Mouse (Mus musculus) intestine, embryonic 14.5 days (tissue): ENCODE results near the gene Aym1. TPM values are rescaled to one million over a fixed set of nuclear protein-coding genes. Genes with fewer than 3 reads are reported as not detected.

Experiments used
- ATAC-seq: fragments of 200-750 bp; cut with Nextera tagmentation; replicated peaks from 2 replicates; pipeline ENCODE4 v1.8.0; 2017; ENCODE audit warnings: low read depth, moderate number of reproducible peaks, moderate TSS enrichment, moderate library complexity; ENCODE audit not compliant: low FRiP score, low TSS enrichment
- DNase-seq: peaks from one replicate; pipeline ENCODE4 v3.0.0-alpha.2; 2018; ENCODE audit warnings: low spot score
- H3K27ac ChIP-seq: fragments of 300-500 bp; sonication (generic); 2 replicates; pipeline ENCODE4 v1.5.1; 2014; ENCODE audit warnings: low read depth, mild to moderate bottlenecking, control low read depth
- H3K27me3 ChIP-seq: fragments of 300-500 bp; sonication (generic); replicated peaks from 2 replicates; pipeline ENCODE4 v1.6.1; 2014; ENCODE audit warnings: low read length, control low read depth; ENCODE audit not compliant: control insufficient read depth, insufficient read depth
- H3K36me3 ChIP-seq: fragments of 300-500 bp; sonication (generic); 2 replicates; pipeline ENCODE4 v1.6.1; 2014; ENCODE audit warnings: low read length, control low read depth; ENCODE audit not compliant: control insufficient read depth, insufficient read depth
- H3K4me1 ChIP-seq: fragments of 300-500 bp; sonication (generic); replicated peaks from 2 replicates; pipeline ENCODE4 v1.6.1; 2014; ENCODE audit warnings: low read length, control low read depth, mixed read lengths; ENCODE audit not compliant: control insufficient read depth, insufficient read depth
- H3K4me2 ChIP-seq: fragments of 300-500 bp; sonication (generic); 2 replicates; pipeline ENCODE4 v1.6.1; 2014; ENCODE audit warnings: low read length
- H3K4me3 ChIP-seq: fragments of 300-500 bp; sonication (generic); 2 replicates; pipeline ENCODE4 v1.5.1; 2014; ENCODE audit warnings: low read depth, low read length, control low read depth, mixed read lengths
- H3K9ac ChIP-seq: fragments of 300-500 bp; sonication (generic); 2 replicates; pipeline ENCODE4 v1.6.1; 2014; ENCODE audit warnings: mild to moderate bottlenecking, low read length
- H3K9me3 ChIP-seq: fragments of 300-500 bp; sonication (generic); 2 replicates; pipeline ENCODE4 v1.6.1; 2016; ENCODE audit warnings: low read length, control low read depth; ENCODE audit not compliant: control insufficient read depth
- WGBS: fragments of 180-500 bp; shearing (Covaris S2); extraction: QIAGEN DNeasy Blood & Tissue Kit; methylation state at CpG from one replicate; pipeline ENCODE4 v1.1.7; 2014; 5-methylcytosine and 5-hydroxymethylcytosine counted together
- polyA plus RNA-seq: library from polyadenylated mRNA; unstranded; fragments of >200 nt; fragmentation: Nextera tagmentation; extraction: Ambion mirVana; gene quantifications from 2 replicates; pipeline ENCODE4 v1.2.1, GENCODE M21; 2014

The Aym1 gene
- not detected in 2 replicates for polyA plus RNA-seq

DNA sequence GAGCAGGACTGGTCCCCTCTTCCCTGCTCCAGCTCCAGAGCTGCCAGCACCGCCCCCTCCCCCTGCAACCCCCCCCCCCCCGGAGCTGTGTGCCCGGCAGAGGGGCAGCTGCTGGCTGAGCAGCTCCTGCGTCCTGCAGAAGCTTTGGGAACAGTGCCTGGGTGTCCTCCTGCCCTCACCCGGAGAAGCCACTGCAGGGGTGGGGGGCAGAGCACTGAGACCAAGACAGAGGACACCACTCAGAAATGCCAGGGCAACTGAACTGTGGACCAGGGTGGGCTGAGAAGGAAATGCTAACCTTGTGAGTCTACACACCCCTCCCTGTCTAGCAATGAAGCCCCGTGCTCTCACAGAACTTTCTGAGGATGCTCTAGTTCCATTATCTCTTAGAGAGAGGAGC, at the start of gene Aym1:
Aym1 (plus strand) TSS at position 109 of the 400 bp plus-strand sequence.
- H3K27ac ChIP-seq, result no peak within 1 kb of the TSS
- DNase-seq, result no peak
- peaks cover 3% of the 10 kb centered on the region; the same call in 1 of the 2 replicates for H3K4me1 ChIP-seq
- no peak within 1 kb of the TSS for H3K4me3 ChIP-seq
- H3K4me2 ChIP-seq, result no peak within 1 kb of the TSS
- H3K36me3 ChIP-seq, result no peaks in the 10 kb centered on the region
- 30% methylated on average over 4 of the region's 6 CpGs for WGBS
- no peak for ATAC-seq
- H3K9ac ChIP-seq, result no peak within 1 kb of the TSS
- no peaks in the 10 kb centered on the region for H3K27me3 ChIP-seq
- no peaks in the 10 kb centered on the region for H3K9me3 ChIP-seq

DNA sequence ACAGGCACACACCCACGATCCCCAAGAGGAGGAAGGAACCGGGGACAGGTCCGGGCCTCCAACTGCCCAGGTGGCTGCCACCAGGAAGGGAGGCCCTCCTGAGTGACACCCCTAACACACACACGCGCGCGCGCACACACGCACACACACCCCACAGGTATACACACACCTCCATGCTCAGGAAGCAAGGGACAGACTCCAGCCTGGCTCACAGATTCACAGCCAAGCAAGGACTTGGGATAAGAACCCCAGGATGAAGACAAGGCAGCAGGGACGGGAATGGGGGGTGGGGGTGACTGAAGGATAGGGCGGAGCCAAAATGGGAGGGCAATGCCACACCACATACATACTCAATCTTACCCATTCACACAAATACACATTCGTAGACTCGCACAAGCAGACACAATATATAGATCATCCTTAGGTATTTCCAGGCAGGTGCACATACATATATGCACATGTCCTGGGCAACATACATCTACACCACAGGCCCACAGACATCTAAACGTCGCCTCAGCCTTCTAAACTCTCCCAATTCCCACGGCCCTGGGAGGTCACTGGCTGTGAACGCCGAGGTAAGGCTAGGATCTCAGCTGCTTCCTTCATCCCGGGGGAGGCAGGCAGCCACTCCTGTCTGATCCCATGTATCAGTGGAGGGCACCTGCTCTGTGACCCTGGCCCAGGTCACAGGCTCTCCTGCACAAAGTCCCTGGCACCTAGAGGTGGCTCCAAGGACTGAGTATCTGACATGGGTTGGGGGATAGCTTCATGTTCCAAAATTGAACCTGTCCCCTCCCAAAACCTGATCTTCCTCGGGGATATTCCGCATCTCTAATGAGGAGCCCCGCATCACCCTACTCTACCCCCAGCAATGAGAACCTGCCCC, 47.4 kb upstream of the Aym1 start:
- peak overlapping the region; percentile 71 for H3K4me2 ChIP-seq
- no peaks in the 10 kb centered on the region for H3K36me3 ChIP-seq
- H3K9me3 ChIP-seq, result 0 out of 2 replicates have a peak, but pooled peaks cover 5% of the 10 kb centered on the region
- DNase-seq, result no peak
- 61% methylated on average over 22 of the region's 22 CpGs for WGBS
- peak overlapping the region; percentile 50 for H3K4me3 ChIP-seq
- no peak overlapping the region for H3K27ac ChIP-seq
- peak overlapping the region; percentile 40 for H3K9ac ChIP-seq
- peaks cover 14% of the 10 kb centered on the region; the same call in 1 of the 2 replicates for H3K27me3 ChIP-seq
- H3K4me1 ChIP-seq, result peaks cover 8% of the 10 kb centered on the region; the same call in 1 of the 2 replicates
- ATAC-seq, result no peak

DNA sequence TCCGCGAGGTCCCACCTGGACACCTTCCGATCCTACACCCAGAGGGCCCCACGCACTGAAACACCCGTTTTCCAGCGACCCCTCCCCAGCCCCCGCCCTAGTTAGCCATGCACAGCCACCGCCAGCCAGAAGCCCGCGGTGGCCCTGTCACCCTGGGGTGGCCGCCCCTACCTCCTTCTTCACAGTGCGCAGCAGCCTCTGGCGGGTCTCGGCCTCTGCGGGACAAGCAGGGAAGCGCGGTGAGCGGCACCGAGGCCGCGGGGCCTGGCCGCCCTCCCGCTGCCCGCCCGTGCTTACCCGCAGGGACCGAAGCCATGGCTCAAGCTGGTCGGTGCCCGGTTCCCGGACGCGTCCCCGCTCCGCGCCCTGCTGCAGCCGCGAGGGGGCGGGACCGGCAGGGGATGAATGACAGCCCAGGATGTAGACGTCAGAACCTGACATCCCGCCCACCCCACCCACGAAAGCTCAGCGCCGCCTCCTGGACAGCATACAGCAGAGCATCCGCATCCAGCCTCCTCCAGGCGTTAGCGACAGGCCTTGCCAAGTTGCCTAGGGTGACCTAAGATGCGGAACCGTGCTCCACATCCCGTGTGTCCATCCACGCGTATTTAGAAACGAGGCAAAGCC, 46.6 kb upstream of the Aym1 start, which contains the start of gene Sgsm1:
Sgsm1 (minus strand) TSS at position 410 of the 627 bp plus-strand sequence.
- Histone ChIP-seq H3K27ac (no peak within 1 kb of the TSS), H3K9ac (peak within 1 kb of the TSS; percentile 40), H3K4me1 (peaks cover 8% of the 10 kb centered on the region; the same call in 1 of the 2 replicates), H3K4me3 (peak within 1 kb of the TSS; percentile 50), H3K27me3 (peaks cover 14% of the 10 kb centered on the region; the same call in 1 of the 2 replicates), H3K9me3 (0 out of 2 replicates have a peak, but pooled peaks cover 5% of the 10 kb centered on the region), H3K4me2 (peak within 1 kb of the TSS; percentile 71), H3K36me3 (no peaks in the 10 kb centered on the region)
- ATAC-seq (peak; percentile 79), DNase-seq (peak; percentile 92)
- WGBS, result 3% methylated on average over 53 of the region's 53 CpGs

DNA sequence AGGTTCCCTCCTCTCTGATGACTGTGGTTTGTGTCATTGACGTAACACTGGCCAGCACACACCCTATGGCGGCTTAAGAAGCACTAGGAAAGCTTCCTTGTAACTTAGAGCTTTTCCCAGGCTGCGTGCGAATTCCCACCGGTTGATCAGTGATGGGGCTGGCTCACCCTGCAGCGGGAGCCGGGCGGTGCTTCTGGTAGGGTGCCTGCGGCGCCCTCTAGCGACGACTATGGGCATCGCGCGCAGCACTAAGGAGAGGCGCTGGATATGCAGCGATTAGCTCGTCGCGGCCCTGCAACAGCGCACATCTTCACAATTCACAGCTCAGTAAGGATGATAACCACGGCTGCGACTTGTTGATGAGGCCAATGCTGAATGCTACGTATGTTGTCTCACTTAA, 43.1 kb upstream of the Aym1 start:
- H3K4me1 ChIP-seq, result no peaks in the 10 kb centered on the region
- no peak overlapping the region for H3K9ac ChIP-seq
- H3K4me3 ChIP-seq, result no peak overlapping the region
- ATAC-seq (0 out of 2 replicates have a peak, but pooled peaks have one; percentile 38), DNase-seq (peak; percentile 87)
- H3K9me3 ChIP-seq, result 0 out of 2 replicates have a peak, but pooled peaks cover 5% of the 10 kb centered on the region
- no peaks in the 10 kb centered on the region for H3K36me3 ChIP-seq
- whole genome bisulfite sequencing, result 1% methylated on average over 24 of the region's 24 CpGs
- H3K4me2 ChIP-seq, result no peak overlapping the region
- peaks cover 14% of the 10 kb centered on the region; the same call in 1 of the 2 replicates for H3K27me3 ChIP-seq
- no peak overlapping the region for H3K27ac ChIP-seq

DNA sequence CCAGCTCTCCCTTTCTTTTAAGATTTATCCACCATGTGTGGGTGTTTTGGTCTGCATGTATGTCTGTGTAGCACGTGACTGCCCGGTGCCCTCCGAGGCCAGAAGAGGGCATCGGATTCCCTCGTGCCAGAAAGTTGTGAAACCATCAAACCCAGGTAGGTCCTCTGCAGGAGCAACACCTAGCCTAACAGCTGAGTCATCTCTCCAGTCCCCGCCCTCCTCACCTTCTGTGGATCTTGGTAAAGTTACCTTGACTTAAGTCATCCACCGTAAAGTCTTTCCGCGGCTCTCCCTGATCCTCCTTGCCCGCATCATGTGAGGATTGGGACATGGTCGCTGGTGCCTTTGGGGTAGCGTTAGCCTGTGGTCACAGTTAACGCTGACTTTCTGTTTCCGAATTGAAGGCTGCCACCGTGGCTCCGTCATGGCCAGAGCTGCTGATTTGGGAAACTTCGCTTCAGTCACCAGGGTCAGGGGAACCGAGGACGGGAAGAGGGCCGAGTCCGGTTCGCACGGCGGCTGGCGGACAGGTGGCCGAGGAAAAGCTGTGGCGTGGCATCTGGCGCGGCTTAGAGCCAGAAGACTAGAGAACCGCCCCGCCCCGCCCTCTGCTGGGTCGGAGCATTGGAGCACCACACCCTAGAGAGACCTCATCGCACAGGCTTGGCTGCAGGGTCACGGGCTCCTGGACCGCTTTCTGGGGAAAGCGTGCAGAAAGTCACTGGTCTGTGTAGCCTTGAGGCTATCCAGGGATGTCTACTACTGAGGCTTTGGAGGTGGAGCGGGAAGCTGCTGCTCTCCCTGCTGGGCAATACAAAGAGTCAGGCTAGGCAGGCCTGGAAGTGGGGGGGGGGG, 33.1 kb upstream of the Aym1 start:
- 0 out of 2 replicates have a peak, but pooled peaks have one; percentile 60 for ATAC-seq
- Histone ChIP-seq H3K4me1 (0 out of 2 replicates have a peak, but pooled peaks cover 5% of the 10 kb centered on the region), H3K27ac (no peak overlapping the region), H3K9ac (no peak overlapping the region), H3K4me3 (peak overlapping the region; percentile 25; the same call in 1 of the 2 replicates), H3K9me3 (no peaks in the 10 kb centered on the region; the same call in none of the 2 replicates), H3K36me3 (no peaks in the 10 kb centered on the region), H3K27me3 (peaks cover 28% of the 10 kb centered on the region), H3K4me2 (peak overlapping the region; percentile 50)
- 3% methylated on average over 38 of the region's 38 CpGs for WGBS
- peak; percentile 60 for DNase-seq

DNA sequence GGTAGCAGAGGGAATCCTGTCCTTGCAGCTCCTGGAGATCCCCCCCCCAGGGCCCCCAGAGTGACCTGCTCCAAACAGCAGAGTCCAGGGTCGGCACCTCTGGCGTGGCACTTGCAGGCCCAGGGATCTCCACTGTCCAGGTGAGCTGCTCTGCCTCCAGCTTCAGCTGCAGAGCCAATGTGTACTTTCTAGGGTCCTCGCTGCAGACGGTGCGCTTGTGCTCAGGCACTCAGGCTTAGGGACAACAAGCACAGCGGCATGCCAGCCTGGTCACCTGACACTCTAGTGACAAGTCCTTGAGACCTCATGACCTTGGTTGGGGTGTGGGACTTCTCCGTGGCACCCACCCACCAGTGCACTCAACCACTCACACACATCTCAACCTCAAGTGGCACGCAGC, 27.6 kb upstream of the Aym1 start:
- no peak overlapping the region for H3K4me2 ChIP-seq
- no peak overlapping the region for H3K4me3 ChIP-seq
- H3K9me3 ChIP-seq, result peaks cover 3% of the 10 kb centered on the region
- ATAC-seq (no peak), DNase-seq (no peak)
- H3K27ac ChIP-seq, result no peak overlapping the region
- H3K9ac ChIP-seq, result no peak overlapping the region
- 85% methylated on average over 8 of the region's 8 CpGs for WGBS
- no peaks in the 10 kb centered on the region for H3K4me1 ChIP-seq
- no peaks in the 10 kb centered on the region for H3K36me3 ChIP-seq
- H3K27me3 ChIP-seq, result peaks cover 35% of the 10 kb centered on the region

DNA sequence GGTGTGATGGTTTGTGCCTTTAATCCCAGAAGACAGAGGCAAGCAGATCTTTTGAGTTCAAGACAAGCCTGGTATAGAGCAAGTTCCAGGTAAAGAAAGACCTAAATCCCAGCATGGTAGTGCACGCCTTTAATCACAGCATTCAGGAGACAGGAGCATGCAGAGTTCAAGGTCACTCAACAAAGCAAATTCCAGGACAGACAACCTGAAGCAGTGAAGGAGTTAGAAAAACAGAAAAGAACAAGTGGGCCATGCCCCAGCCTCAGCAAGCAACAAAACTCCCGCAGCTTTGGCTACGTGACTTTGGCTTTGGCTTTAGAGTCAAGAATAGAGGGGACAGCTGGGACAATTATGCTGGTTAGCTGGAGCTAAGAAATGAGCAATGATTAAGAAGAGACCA, 26.9 kb upstream of the Aym1 start:
- Histone ChIP-seq H3K27me3 (peaks cover 35% of the 10 kb centered on the region), H3K9me3 (peaks cover 3% of the 10 kb centered on the region), H3K4me3 (no peak overlapping the region), H3K27ac (no peak overlapping the region), H3K4me1 (peaks cover 3% of the 10 kb centered on the region; the same call in 1 of the 2 replicates), H3K36me3 (no peaks in the 10 kb centered on the region), H3K4me2 (no peak overlapping the region), H3K9ac (no peak overlapping the region)
- WGBS, result 69% methylated on average over 3 of the region's 3 CpGs
- ATAC-seq (no peak), DNase-seq (no peak)

DNA sequence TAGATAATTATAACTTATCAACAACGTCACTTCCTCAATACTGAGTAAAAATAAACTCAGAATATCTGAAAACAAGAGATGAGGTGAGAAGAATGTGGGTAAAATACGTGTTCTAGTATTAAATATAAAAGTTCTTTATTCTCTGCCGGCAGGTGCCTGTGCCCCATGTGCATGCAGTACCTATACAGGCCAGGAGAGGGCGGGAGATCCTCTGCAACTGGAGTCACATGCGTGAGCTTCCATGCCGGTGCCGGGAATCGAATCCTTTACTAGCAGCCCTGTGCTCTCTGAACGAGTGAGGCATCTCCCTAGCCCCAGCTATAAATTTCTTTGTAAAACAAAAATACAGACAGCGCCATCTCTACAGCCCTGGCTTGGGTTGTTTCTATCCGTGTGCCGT, 24.9 kb upstream of the Aym1 start:
- Histone ChIP-seq H3K4me1 (peaks cover 8% of the 10 kb centered on the region; the same call in 1 of the 2 replicates), H3K27ac (no peak overlapping the region), H3K4me2 (no peak overlapping the region), H3K9me3 (peaks cover 3% of the 10 kb centered on the region), H3K4me3 (no peak overlapping the region), H3K9ac (no peak overlapping the region), H3K27me3 (peaks cover 50% of the 10 kb centered on the region), H3K36me3 (no peaks in the 10 kb centered on the region)
- ATAC-seq (no peak), DNase-seq (no peak)
- WGBS, result 38% methylated on average over 12 of the region's 12 CpGs
